Mouse (Mus musculus) left cerebral cortex, postnatal 4 days (tissue): Measurements from ENCODE around the gene Gm5431. TPM values are rescaled to one million over a fixed set of nuclear protein-coding genes. Genes with fewer than 3 reads are reported as not detected.
"Not testable (repeated sequence)": the region's sequence is repeated elsewhere in the genome, so short reads cannot be mapped to it uniquely, and the experiment has no call there.

ENCODE experiments used
- DNase-seq: peaks from one replicate; pipeline ENCODE4 v3.0.0-alpha.2; 2022
- intact Hi-C: fragments of 180-260 bp; cut with DNase I; formaldehyde crosslinking; loops from one replicate; pipeline ENCODE4 v1.15.1; 2025
- total RNA-seq, 2 experiments: library from RNA; stranded (reverse); gene quantifications; 2 replicates each; pipeline ENCODE4 v1.2.3; 2021

Gene Gm5431
- total RNA-seq: under 1 TPM in 1 of 2 experiments, not detected in 1; 0.22 TPM

DNA sequence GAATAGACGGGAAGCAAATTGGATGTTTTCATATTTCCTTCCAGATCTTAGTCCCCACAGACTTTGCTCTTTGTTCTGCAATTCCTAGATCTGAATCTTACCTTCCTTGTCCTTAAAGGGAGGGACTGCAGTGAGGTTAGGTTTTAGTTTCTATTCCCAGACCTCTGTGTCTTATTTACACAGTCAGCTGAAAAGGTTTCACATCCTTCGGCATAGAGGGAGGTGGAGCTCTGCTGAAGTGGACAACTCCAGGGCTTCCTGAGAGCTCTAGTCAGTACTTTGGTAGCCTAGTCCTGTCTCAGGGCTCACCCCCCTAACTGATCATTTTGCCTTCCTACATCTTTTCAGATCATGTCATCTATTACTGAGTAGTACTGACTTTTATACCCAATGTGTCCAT, at the start of gene Gm5431:
Gm5431 (minus strand) TSS at position 194 of the 400 bp plus-strand sequence.
- intact Hi-C loops: no loop called here
- DNase-seq: no peak

DNA sequence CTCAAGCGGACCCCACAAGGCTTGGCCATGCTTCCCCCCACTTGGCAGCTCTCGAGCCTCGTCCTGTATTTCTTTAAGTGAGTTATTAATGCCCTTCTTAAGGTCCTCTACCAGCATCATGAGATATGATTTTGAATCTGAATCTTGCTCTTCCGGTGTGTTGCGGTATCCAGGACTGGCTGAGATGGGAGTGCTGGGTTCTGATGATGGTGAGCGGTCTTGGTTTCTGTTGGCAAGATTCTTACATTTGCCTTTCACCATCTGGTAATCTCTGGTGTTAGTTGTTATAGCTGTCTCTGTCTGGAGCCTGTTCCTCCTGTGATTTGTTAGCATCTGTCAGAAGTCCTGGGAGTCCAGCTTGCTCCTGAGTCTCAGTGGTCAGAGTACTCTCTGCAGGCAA, 44.1 kb upstream of the Gm5431 start, which contains the start of gene Psme2b:
Psme2b (minus strand) TSS at position 101 of the 400 bp plus-strand sequence.
- DNase-seq, intact Hi-C loops: not testable (repeated sequence)

DNA sequence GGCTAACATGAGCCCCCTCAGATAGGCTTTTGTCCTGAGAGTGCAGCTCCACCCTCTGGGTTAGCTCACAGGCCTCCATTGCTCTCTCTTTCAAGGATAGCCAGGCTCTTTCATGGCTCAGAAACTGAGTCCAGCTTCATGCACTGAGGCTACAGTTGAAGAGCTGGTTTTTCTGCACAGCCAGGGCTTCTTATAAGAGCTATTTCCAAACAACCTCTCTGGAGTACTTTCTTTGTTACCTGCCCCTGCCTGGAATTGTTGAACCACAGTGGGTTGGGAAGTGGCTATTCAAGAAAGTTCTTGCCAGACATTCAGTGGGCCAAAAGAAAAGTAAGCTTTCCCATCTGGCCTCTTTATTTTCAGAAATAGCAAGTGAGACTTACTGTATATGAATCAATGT, 37.3 kb upstream of the Gm5431 start:
- intact Hi-C loops, DNase-seq: not testable (repeated sequence)

DNA sequence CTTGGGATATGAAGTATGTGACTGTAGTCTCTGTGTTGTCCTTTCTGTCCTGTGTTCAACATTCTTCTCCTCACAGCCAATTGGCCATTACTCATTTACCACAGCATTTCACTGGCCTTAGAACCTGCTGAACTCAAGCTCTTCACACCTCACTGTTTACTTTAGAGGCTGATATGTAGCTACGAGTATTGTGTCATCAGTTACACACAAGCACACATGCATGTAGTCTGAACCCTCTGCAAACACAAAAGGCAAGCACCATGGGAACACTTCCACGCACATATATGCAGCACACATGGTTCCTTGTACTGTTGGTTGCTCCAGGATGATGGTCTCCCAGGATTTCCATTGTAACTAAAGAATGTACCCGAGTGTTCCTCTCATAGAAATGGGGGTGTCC, 33.3 kb upstream of the Gm5431 start:
- DNase-seq, intact Hi-C loops: not testable (repeated sequence)

DNA sequence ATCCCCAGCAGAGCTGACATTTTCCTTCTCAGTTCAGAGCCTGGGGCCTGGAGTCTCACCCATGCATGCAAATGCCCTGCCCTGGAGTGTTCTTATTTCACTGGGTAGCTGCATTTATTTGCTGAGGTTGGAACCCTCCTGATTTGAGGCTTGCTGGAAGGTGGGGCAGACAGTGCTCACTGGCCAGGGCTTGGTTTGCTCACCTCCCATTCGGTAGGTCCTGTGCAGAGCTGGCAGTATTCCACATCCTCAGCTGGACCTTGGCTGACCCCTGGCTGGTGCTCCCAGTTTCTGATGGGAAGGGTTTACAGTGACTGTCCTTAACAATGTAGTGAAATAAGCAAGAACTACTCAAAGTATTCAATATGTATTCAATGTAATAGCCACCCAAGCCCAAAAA, 31.9 kb upstream of the Gm5431 start:
- DNase-seq, intact Hi-C loops: not testable (repeated sequence)

DNA sequence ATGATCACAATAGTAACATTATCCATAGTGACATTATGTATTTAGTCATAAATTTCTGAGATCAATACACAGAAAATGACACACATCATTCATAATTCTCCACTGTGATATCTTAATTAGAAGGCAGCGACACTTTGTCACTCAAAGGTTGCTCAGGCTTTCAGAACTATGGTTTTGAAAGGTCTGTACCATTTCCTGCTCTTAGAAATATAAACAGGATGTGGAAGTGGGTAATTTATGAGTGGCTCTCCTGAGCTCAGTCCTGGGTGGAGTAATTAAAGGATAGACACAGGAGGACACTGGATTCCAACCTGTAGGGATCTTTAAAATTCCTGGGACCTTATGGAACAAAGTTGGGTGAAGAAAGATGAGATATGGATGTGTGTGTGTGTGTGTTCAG, 31.4 kb upstream of the Gm5431 start:
- intact Hi-C loops, DNase-seq: not testable (repeated sequence)

DNA sequence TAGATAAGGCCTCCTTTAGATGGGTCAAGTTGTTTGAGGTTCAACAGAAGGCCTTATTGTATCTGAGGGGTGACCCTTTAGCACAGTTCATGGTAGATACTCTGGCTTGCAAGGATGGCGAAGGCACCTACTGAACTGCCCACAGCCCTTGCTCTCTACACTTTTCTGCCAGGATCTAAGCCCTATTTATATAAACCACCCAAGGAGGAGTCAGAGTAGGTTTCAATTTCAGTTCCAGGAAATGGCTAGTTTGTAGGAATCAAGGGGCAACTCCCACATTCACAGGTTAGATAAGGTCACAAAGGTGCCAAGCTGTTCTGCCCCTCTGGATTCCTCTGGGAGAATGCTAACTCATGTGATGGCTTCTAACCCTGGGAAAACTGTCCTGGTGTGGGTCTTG, 26.1 kb upstream of the Gm5431 start:
- DNase-seq, intact Hi-C loops: not testable (repeated sequence)

DNA sequence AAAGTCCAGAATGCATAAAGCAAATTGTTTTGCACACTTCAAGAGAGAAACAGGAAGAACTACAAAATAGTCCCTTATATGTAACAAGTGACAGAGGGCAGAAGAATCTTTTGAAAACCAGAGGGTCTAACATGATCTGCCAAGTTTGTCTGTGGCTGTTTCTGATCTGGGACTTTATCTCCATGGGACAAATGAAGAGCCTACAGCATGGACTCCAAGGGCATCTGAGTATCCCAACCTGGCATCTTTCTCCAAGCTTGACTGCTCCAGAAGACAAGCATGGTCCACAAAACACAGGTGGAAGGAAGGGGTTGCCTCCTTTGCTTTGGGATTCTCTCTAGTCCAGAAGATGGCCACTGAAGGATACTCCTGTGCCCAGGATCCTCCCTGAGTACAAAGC, 24.4 kb upstream of the Gm5431 start:
- intact Hi-C loops: not testable (repeated sequence)

DNA sequence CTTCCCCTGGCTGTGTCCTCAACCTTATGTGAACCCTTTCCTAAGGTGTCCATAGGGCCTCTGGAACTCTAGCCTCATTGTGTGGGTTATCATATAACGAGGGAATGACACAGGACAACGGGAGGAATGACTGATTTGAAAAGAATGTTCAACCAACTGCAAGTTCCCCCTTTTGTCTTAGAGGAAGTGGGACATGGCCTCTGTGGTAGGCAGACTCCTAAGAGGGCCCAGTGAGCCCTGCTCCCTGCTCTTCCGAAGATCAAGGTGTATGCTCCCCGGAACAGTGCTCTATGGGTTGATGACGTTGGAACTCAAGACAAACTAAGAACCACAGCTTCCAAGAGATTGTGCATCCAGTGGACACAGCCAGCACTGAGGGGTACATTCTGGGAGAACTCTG, 21.8 kb upstream of the Gm5431 start:
- intact Hi-C loops, DNase-seq: not testable (repeated sequence)

More for the DNA sequence above, 24.4 kb upstream of the Gm5431 start:
- not testable (repeated sequence) for DNase-seq

DNA sequence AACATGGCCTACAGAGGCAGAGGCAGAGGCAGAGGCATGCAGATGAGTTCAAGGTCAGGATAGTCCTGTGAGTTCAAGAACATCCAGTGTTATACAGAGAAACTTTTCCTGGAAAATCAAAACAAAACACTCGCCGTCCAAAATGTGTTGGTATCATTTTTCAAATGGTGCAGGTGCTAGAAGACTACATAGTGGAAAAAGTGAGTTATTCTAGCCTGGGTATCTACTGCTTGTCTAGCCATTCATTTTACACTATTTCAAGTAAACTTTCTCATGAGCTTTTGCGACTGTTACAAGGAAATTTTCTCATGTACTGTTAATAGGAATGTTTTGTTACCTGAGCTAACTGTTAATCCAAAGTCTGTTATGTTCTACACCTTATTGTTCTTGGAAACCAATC, 16.4 kb upstream of the Gm5431 start:
- intact Hi-C loops: no loop called here
- DNase-seq: no peak

DNA sequence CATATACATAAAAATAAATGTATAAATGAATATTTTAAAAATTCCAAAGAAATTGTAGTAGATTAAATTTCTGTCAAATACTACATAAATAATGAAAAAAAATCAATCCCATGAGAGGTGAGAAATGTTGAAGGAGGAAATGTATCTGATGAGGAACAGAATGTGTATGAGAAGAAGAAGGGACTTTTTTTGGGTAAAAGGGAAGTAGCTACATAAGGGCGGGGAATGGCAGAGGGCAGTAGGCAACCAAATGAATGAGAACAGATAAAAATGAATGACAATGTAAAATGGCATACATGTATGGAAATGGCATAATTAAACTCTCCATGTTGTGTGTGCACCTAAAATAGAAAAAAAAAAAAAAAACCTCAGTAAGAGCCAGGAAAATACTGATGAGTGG, 11.6 kb upstream of the Gm5431 start:
- no peak for DNase-seq
- intact Hi-C loops: no loop called here

DNA sequence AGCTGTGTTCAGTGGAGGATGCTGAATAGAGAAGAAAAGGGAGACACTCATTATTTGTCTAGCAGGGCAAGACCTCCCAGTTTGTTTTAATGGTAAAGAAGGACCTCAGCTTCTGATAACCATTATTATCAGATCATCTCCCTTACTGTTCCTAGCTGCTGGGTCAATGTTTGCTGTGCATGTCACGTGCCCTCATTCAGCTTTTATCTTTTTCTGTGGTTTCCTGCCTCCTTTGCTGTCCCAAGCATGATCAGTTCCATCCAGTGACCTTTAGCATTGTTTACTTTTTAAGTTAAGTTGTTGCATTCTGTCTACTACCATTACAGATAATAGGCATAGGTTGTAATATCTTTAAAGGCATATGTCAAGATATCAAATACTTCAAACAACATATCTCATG, 6.4 kb upstream of the Gm5431 start:
- DNase-seq: no peak
- intact Hi-C loops: no loop called here

DNA sequence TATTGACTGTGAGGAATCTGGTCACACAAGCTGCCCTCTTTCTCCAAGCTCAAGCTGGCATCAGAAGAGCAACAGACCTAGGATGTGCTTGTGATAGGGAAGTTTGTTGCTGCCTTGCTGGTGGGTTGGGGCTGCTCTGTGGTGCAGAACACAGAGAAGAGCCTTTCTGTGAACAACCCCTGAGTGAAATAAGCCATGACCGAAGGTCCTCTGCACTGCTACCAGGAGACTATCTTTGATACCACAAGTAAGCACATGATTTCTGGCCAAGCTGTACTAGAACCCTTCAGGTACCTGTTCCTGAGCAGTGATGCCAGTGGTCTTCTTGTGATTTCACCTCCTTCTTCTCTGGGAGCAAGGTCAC, 465 bp downstream of the Gm5431 start:
- DNase-seq, intact Hi-C loops: not testable (repeated sequence)

DNA sequence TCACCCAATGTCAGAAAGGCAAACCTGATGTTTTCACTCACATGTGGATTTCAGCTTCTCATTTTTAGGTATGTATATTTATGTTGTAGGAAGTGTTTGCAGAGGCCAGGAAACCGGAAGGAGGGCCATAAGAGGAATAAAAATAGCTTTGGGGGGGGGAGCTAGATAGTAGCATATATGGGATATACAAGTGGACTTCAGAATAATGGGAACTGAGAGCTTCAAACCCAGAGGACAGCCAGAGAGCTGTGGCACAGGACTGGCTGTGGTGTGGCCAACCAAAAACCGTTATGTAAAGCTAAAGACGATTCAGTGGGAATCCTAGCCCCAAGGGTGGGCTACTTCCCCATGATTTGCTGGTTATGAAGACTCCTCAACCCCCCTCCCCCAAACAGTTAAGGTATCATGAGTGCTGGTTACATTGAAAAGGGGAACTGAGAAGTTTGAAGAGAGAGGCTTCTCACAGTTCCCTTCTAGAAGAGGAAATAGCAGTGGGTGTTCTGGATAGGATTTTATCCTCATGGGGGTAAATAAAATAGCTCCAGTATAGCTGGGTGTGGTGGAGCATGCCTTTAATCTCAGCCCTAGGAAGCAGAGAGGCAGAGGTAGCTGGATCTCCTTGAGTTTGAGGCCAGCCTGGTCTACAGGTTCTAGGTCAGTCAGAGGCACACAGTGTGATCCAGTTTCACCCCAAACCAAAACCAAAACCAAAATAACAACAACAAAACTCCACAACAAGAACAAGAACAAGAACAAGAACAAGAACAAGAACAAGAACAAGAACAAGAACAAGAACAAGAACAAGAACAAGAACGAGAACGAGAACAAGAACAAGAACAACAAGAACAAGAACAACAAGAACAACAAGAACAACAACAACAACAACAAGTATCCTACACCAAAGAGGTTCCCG, 1.1 kb downstream of the Gm5431 start:
- intact Hi-C loops, DNase-seq: not testable (repeated sequence)

DNA sequence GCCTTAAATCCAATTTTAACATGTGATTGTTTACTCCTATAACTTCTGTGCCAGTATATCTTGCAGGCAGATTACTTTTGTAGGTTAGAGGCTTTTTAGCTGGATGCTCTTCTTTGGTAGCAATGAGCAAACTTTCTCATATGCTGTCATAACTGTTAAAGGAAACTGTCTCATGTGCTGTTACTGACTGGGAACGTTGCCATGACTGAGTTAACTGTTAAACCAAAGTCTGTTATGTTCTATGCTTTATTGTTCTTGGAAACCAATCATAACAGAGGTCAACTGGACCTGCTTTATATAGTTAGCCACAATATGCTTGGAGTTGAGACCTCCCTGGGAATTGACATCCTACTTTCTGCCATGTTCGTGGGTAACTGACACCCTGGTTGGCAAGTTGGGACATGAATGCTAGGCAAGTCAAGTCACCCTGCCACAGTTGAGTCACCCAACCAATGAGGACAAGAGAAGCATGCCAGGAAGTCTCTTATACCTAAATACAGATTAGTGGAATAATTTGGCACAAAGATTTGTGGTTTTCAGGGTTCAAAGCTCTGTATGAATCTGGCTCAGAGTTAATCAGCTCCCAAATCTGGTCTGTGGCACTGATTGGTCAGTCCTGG, 3.1 kb downstream of the Gm5431 start:
- intact Hi-C loops: no loop called here
- DNase-seq: no peak

DNA sequence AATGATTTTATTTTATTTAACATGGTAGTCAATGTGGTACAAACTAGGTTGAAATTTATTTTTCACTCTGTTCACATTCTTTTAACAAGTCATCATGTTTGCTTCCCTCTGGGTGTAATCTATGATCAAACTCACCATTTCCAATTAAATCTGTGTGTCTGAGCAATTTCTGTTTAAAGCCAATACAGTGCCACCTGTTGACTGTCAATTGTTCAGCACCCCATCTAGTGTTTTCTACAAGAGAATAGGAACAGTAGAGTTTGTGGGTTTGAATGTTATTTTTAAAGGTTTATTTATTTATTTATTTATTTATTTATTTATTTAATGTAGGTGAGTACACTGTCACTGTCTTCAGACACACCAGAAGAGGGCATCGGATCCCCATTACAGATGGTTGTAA, 25.3 kb downstream of the Gm5431 start:
- DNase-seq: no peak
- intact Hi-C loops: no loop called here

DNA sequence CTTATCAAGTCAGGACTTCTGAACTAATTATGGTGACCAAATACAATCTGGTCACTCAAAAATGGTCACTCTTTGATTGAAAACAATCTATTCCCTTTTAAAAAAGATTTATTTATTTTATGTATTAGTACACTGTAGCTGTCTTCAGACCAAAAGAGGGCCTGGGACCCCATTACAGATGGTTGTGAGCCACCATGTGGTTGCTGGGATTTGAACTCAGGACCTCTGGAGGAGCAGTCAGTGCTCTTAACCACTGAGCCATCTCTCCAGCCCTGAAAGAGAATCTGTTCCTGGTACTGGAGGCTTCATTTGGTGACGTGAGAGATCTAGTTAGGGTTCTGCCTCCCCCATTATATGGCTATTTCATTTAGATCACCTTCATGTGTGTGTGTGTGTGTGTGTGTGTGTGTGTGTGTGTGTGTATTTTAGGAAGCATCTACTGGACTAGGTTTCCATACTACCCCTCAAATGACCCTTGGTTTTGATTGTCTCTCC, 26.6 kb downstream of the Gm5431 start:
- DNase-seq, intact Hi-C loops: not testable (repeated sequence)

DNA sequence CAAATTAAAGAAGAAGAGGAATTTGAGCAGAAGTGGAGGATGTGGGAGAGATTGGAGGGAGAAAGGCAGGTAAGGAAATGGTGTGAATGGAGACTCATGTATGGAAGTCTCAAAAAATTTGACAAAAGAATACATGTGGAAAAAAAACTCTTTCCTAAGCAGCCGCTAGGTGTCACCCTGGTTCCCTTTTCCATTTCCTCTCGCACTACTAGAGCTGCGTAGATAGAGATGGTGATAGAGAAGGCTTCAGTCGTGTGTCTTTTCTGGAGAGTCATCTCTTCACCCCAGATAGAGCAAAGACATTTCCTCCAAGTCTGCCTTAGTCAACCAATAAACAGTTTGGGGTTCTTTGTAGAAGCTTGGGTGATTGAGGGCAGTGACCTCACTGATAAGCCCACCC, 27.5 kb downstream of the Gm5431 start:
- intact Hi-C loops: loop anchor here (5.0 kb wide), 2 partner anchors 228 to 393 kb away; no protein-coding TSS in a partner anchor
- peak; percentile 27 for DNase-seq

DNA sequence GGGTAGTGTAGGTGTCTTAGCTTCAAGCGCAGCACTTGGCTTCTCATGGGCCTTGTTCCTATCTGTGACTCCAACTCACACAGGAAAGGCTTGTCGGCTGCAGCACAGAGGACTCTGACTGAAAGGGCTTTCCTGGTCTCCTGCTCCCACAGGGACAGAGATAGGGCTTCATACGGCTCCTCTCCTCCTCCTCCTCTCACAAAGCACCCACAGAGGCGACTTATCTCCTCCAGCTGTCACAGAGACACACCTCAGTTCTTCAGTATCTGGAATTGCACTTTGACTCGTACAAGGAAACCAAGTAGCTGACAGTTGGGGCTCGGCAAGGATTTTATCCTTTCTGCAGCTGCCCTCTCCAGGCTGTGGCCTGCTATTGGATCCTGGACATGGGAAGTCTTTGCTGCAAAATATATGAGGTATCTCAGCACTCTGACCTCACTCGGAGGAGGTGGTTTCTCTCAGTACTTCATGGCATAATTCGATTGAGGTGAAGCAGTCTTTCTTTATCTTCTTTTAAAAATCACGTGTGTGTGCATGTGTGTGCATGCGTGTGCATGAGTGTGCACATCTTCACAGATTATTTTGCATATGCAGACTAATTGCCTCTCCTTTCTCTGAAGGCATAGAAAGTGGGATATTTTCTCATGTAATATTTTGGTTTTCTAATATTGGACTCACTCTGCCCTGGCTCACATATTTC, 28.3 kb downstream of the Gm5431 start:
- DNase-seq: no peak
- intact Hi-C loops: loop anchor here (5.0 kb wide), 2 partner anchors 229 to 394 kb away; no protein-coding TSS in a partner anchor

DNA sequence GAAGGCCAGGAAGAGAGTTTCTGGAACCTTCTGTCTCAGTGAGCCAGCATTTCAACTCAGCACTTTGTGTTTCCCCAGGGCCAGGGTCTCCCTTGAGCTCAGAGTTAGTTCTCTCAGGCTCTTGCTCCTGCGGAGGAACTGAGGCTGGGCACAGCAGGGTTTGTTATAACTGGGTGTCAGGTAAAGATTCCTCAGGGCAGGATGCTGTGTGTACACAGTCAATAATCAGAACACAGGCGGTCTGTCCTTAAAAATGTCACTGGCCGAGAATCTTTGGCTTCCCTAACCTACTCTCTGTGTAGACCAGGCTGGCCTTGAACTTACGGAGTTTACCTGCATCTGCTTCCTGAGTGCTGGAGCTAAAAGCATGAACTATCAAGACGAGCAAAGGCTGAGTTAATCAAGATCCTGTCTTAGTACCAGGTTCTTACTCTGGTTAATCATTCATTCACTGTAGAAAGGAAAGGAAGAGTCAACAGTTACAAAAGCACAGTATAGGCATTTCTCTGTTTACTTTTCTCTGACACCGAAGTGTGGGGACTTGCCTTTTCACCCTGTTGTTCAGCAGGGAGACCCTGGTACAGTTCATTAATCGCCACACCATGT, 29.2 kb downstream of the Gm5431 start:
- DNase-seq: no peak
- intact Hi-C loops: loop anchor here (5.0 kb wide), 2 partner anchors 230 to 395 kb away; no protein-coding TSS in a partner anchor
